Mouse (Mus musculus) ES-Bruce4 (cell line): ENCODE results near the gene Gyg.

Source experiments
- CTCF ChIP-seq: IDR thresholded peaks from one replicate; pipeline ENCODE4 v1.8.1; 2011; ENCODE audit warnings: low read depth, low read length
- EP300 ChIP-seq: IDR thresholded peaks from 2 replicates; pipeline ENCODE4 v1.6.1; 2011; ENCODE audit warnings: low read depth, low read length; ENCODE audit not compliant: insufficient read depth
- POLR2A ChIP-seq: IDR thresholded peaks from one replicate; pipeline ENCODE4 v1.8.1; 2011; ENCODE audit warnings: low read length; ENCODE audit not compliant: insufficient read depth

DNA sequence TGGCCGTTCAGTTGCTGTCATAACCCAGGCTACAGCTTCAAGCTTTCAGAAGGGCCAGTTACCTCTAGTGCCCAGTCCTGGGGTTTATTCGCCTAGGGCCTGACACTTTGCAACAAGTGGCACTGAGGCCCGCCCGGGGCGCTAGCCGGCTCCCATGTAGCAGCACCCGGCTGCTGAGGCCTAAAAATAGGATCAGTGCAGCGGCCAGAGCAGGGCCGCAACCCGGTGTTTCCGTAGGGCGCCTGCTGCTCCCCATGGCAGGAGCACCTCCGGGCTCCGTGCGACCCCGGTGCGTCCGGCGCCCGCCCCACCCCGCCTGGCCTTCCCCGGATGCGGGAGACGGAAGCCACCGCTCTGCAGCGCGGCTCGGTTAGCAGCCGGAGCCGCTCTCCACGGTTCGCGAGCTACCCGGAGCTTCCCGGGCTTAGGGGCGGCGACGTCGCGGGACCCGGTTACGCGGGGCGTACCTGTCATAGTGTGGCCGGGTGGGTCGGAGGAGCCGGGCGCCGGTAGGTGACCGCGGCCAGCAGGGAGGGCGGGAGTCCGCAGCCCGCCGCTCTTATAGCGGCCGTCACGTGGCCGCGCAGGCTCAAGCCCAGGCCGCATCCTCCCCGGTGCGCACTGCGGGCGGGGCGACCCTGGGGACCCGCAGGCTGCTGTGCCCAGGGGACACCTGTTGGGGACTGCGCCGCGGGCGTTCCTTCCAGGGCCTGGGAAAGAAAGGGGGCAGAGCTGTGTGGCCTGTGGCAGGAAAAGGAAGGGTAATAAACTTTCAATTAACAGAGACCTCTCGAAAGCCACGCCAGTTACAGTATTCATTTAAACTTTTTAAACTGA is at the start of gene Gyg:
- TF ChIP-seq EP300 (no peak), CTCF (no peak), POLR2A (no peak)
